Mouse (Mus musculus) midbrain, embryonic 14.5 days (tissue): ENCODE results near the gene Cpne5. TPM values are rescaled to one million over a fixed set of nuclear protein-coding genes. Genes with fewer than 3 reads are reported as not detected.

ENCODE experiments used
- ATAC-seq: fragments of 200-750 bp; cut with Nextera tagmentation; 2 replicates; pipeline ENCODE4 v1.8.0; 2017; ENCODE audit warnings: moderate number of reproducible peaks, moderate library complexity; ENCODE audit not compliant: low FRiP score, low TSS enrichment
- DNase-seq: peaks from one replicate; pipeline ENCODE4 v3.0.0-alpha.2; 2015
- H3K27ac ChIP-seq: fragments of 300-500 bp; sonication (generic); replicated peaks from 2 replicates; pipeline ENCODE4 v1.5.1; 2014; ENCODE audit warnings: mild to moderate bottlenecking, low read depth, low read length, moderate library complexity
- H3K27me3 ChIP-seq: fragments of 300-500 bp; sonication (generic); 2 replicates; pipeline ENCODE4 v1.6.1; 2014; ENCODE audit warnings: low read length, control low read depth, mixed read lengths; ENCODE audit not compliant: control insufficient read depth, insufficient read depth
- H3K36me3 ChIP-seq: fragments of 300-500 bp; sonication (generic); 2 replicates; pipeline ENCODE4 v1.6.1; 2014; ENCODE audit warnings: low read length, control low read depth; ENCODE audit not compliant: control insufficient read depth, insufficient read depth
- H3K4me1 ChIP-seq: fragments of 300-500 bp; sonication (generic); 2 replicates; pipeline ENCODE4 v1.6.1; 2014; ENCODE audit warnings: mild to moderate bottlenecking, antibody characterized with exemption, low read length, control low read depth; ENCODE audit not compliant: control insufficient read depth, insufficient read depth
- H3K4me2 ChIP-seq: fragments of 300-500 bp; sonication (generic); 2 replicates; pipeline ENCODE4 v1.6.1; 2014; ENCODE audit warnings: mild to moderate bottlenecking, low read length, moderate library complexity
- H3K4me3 ChIP-seq: fragments of 300-500 bp; sonication (generic); replicated peaks from 2 replicates; pipeline ENCODE4 v1.5.1; 2014; ENCODE audit warnings: low read depth, low read length
- H3K9ac ChIP-seq: fragments of 300-500 bp; sonication (generic); replicated peaks from 2 replicates; pipeline ENCODE4 v1.6.1; 2014; ENCODE audit warnings: mild to moderate bottlenecking, low read length, moderate library complexity
- H3K9me3 ChIP-seq: fragments of 300-500 bp; sonication (generic); 2 replicates; pipeline ENCODE4 v1.6.1; 2016; ENCODE audit warnings: low read length, control low read depth, mixed read lengths; ENCODE audit not compliant: control insufficient read depth
- WGBS: fragments of 180-500 bp; shearing (Covaris S2); extraction: QIAGEN DNeasy Blood & Tissue Kit; methylation state at CpG from one replicate; pipeline ENCODE4 v1.1.7; 2014; 5-methylcytosine and 5-hydroxymethylcytosine counted together
- polyA plus RNA-seq: library from polyadenylated mRNA; unstranded; fragments of >200 nt; fragmentation: Nextera tagmentation; extraction: Ambion mirVana; gene quantifications from 2 replicates; pipeline ENCODE4 v1.2.1, GENCODE M21; 2014

Gene Cpne5
- polyA plus RNA-seq, 1 experiment from 2014 or later = 27.6 TPM

DNA sequence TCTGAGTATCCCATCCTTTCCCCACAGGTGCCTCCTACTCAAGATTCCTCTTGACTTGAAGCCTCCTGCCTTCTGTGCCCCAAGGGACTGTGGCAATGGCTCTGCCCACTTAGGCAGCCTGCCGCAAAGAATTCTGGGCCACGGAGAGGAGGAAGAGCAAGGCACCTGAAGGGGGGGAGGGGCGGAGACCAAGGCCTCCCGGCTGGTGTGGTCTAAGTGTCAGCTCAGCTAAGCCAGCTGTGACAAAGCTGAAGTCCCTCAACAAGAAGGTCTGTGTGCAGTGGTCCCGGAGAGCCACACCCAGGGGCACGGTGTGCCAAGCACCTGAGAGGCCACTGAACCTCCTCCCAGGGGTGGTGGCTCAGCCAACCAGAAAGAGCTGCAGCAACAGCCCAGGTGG is 70.6 kb downstream of the Cpne5 start:
- H3K27ac ChIP-seq = 0 out of 2 replicates have a peak overlapping the region, but pooled peaks have one; percentile 89
- H3K36me3 ChIP-seq = no peaks in the 10 kb centered on the region
- H3K4me3 ChIP-seq = no peak overlapping the region
- WGBS = 63% methylated on average over 6 of the region's 6 CpGs
- H3K27me3 ChIP-seq = no peaks in the 10 kb centered on the region
- peaks cover 22% of the 10 kb centered on the region for H3K4me1 ChIP-seq
- H3K9ac ChIP-seq = no peak overlapping the region
- ATAC-seq (no peak), DNase-seq (no peak)
- H3K4me2 ChIP-seq = no peak overlapping the region
- no peaks in the 10 kb centered on the region for H3K9me3 ChIP-seq

DNA sequence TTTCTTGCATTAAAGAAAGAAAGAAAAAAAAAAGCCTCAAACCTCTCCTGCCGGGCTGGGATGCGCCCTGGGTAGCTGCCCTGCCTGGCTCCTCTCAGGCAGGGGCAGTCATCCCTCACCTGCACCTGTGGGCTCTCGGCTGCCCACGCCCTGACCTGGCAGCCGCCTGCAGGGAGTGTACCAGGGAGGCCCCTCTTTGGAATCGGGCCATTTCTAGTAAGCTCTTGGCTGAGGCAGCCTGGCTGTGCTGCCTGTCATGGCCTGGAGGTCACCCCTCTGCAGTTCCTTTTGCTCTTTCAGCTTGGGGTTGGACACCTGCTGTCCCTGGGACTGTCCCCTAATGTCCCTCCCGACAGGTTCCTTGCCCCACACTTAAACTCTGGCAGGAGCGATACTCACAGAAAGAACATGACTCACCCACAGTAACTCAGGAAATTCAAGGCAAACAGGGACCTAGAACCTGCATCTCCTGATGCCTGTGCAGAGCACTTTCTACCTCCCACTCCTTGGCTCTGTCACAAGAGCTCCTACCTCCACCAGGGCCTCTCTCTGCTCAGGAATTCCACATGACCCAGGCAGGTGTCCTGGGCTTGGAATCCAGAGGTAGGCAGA is 71.9 kb downstream of the Cpne5 start:
- ATAC-seq = no peak
- Histone ChIP-seq H3K4me2 (no peak overlapping the region), H3K9me3 (no peaks in the 10 kb centered on the region), H3K4me1 (peaks cover 22% of the 10 kb centered on the region), H3K36me3 (no peaks in the 10 kb centered on the region), H3K4me3 (no peak overlapping the region), H3K27ac (peak overlapping the region; percentile 89), H3K27me3 (no peaks in the 10 kb centered on the region), H3K9ac (no peak overlapping the region; the same call in 1 of the 2 replicates)
- DNase-seq = peak; percentile 40
- 33% methylated on average over 8 of the region's 8 CpGs for WGBS

DNA sequence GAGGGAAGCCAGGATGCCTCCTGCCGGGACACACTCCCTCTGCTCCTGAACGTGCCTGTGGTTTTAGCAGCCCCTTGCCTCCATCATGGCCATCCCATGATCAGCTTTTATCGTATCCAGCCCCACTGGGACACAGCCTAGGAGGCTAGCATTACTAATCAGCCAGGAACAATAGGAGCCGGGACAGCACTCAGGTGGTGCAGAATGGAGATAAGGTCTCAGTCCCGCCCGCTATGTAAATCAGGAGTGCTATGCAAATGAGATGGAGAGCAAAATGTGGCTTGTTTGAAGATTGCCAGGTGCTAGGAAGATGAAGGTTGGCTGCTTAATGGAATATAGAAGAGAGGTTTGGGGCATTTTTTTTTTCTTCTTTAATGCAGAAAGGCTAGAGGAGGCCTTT is 72.5 kb downstream of the Cpne5 start:
- WGBS = 4% methylated on average over 6 of the region's 6 CpGs
- Histone ChIP-seq H3K36me3 (no peaks in the 10 kb centered on the region), H3K9me3 (no peaks in the 10 kb centered on the region), H3K4me1 (peaks cover 22% of the 10 kb centered on the region), H3K4me3 (no peak overlapping the region), H3K27ac (peak overlapping the region; percentile 89), H3K4me2 (no peak overlapping the region), H3K9ac (no peak overlapping the region; the same call in 1 of the 2 replicates), H3K27me3 (no peaks in the 10 kb centered on the region)
- DNase-seq = peak; percentile 81
- peak; percentile 66; the same call in 1 of the 2 replicates for ATAC-seq

DNA sequence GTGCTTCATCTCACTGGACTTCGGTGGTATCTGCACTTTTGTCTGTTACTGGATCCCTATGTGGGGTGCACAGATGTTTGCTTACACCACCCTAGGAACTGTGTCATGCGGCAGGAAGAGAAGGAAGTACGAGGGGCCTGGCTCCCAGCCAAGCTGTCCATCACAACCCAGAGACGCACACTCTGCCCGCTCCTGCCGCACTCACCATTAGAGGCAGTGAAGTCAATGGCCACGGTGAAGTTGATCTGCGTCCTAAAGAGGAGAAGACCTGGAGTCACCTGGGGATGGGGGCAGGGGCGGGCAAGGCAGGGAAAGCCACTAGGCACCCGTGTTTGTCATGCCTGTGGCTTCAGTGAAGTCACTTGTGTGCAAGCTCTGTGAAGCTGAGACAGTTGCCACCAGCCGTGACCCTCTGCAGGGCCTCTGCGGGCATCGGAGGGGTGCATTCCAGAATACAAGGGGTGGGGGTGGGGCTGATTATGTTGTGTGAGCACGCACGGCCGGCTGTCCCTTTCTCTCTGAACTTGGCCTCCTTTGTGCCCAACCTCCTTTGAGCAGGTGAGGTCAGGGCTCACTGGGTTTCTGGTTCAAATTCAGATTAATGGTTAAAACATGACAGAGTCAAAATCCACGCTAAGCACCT is 73.4 kb downstream of the Cpne5 start:
- Histone ChIP-seq H3K27me3 (no peaks in the 10 kb centered on the region), H3K9ac (no peak overlapping the region), H3K9me3 (no peaks in the 10 kb centered on the region), H3K4me3 (no peak overlapping the region), H3K4me1 (peaks cover 22% of the 10 kb centered on the region), H3K36me3 (no peaks in the 10 kb centered on the region), H3K27ac (peak overlapping the region; percentile 89), H3K4me2 (0 out of 2 replicates have a peak overlapping the region, but pooled peaks have one; percentile 3)
- 10% methylated on average over 17 of the region's 17 CpGs for WGBS
- peak; percentile 55 for DNase-seq
- no peak for ATAC-seq

DNA sequence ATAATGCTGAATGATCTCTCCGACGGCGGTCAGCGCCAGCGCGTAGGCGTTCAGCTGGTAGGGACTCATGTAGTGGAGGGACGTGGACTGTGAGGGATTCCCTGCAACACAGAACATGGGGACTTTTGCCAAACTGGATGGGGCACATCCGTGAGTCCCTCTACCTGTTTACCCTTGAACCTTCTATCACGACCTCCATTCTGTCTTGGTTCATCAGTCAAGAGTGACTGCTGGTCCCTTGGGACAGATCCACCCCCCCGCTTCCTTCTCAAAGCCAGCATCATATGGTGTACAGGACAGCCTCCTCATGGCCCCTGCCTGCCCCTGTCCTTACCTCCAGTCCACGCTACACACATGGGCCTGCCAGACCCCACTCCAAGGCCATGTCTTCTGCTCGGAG is 75.6 kb downstream of the Cpne5 start:
- Histone ChIP-seq H3K4me1 (peaks cover 21% of the 10 kb centered on the region), H3K36me3 (no peaks in the 10 kb centered on the region), H3K27ac (no peak overlapping the region), H3K27me3 (no peaks in the 10 kb centered on the region), H3K4me3 (no peak overlapping the region), H3K4me2 (no peak overlapping the region), H3K9ac (no peak overlapping the region), H3K9me3 (no peaks in the 10 kb centered on the region)
- 95% methylated on average over 13 of the region's 13 CpGs for WGBS
- DNase-seq (no peak), ATAC-seq (no peak)

DNA sequence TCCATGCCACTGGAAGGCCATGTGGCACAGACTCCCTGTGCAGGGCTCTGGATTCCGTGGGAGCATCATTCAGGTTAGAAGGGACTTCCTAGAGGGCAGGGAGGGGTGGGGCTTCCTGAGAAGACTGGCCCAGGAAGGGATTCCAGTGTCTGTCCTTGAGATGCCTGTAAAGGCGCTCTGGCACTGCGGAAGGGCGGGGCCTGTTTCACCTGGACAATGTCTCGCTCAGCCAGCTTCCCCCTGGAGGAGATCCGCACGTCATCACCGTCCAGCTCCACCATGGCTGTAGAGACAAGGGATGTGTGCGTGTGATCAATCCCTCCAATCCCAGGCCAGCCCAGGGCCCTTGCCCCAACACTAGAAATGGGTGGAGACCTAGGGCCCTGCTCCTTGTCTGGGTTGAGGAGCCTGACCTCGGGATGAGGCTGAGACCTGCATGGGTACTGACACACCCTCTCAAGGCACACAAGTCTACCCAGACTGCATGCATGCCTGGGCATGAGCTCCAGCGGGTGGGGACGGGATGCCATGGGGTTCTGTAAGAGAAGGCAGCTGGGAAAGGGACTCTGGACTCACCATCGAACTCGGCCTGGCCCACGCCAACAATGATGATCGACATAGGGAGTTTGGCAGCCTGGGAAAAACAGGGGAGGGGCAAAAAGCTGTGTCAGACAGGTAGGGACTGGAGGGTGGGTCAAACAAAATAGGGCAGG is 78.1 kb downstream of the Cpne5 start:
- Histone ChIP-seq H3K4me3 (no peak overlapping the region), H3K27ac (no peak overlapping the region), H3K4me2 (no peak overlapping the region), H3K36me3 (no peaks in the 10 kb centered on the region), H3K9ac (no peak overlapping the region), H3K9me3 (no peaks in the 10 kb centered on the region), H3K27me3 (no peaks in the 10 kb centered on the region), H3K4me1 (peaks cover 18% of the 10 kb centered on the region)
- ATAC-seq (no peak), DNase-seq (no peak)
- WGBS = 88% methylated on average over 16 of the region's 16 CpGs

DNA sequence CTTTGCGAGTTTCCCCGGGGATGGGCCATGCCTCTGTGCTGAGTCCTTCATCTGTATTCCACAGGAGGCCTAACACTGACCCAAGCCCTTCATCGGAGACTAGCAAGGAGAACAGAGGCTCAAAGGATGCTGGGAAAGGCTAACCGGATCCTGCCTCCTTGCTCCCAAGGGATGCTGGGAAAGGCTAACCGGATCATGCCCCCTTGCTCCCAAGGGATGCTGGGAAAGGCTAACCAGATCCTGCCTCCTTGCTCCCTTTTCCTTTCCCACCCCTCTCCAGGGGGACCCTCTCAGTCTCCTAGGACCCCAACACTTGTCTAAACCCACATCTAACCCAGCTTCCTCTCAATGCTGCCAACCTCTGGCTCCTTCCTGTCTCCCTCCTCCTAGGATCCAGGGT is 78.6 kb downstream of the Cpne5 start:
- Histone ChIP-seq H3K27ac (no peak overlapping the region), H3K4me1 (peaks cover 12% of the 10 kb centered on the region), H3K4me3 (no peak overlapping the region), H3K9me3 (no peaks in the 10 kb centered on the region), H3K36me3 (no peaks in the 10 kb centered on the region), H3K27me3 (no peaks in the 10 kb centered on the region), H3K4me2 (no peak overlapping the region), H3K9ac (no peak overlapping the region)
- no peak for ATAC-seq
- 91% methylated on average over 5 of the region's 5 CpGs for WGBS
- no peak for DNase-seq

DNA sequence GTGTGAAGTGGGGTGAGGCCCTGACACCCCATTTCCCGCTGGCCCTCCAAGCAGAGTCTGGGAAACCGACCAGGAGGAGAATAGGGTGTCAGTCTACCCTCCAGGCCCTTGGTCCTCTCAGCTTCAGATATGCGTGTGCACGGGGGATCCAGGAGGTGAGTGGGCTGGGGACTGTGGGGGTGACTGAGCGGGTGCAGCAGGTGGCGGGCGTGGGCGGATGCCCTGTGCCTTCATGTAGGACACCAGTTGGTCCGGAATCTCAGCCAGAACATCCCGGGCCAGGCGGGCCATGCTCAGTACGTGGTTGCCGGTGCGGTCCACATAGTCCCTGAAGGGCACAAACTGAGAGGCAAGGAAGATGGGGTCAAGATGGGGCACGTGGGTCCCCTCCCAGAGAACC is 79.1 kb downstream of the Cpne5 start:
- peaks cover 9% of the 10 kb centered on the region; the same call in 1 of the 2 replicates for H3K4me1 ChIP-seq
- ATAC-seq = no peak
- H3K9ac ChIP-seq = no peak overlapping the region
- no peak for DNase-seq
- H3K9me3 ChIP-seq = no peaks in the 10 kb centered on the region
- H3K4me3 ChIP-seq = no peak overlapping the region
- no peak overlapping the region for H3K27ac ChIP-seq
- H3K4me2 ChIP-seq = no peak overlapping the region
- H3K36me3 ChIP-seq = no peaks in the 10 kb centered on the region
- WGBS = 97% methylated on average over 15 of the region's 15 CpGs
- no peaks in the 10 kb centered on the region for H3K27me3 ChIP-seq
